Mouse (Mus musculus) lung, embryonic 14.5 days (tissue): ENCODE data around the gene Igf2bp2. TPM values are rescaled to one million over a fixed set of nuclear protein-coding genes. Genes with fewer than 3 reads are reported as not detected.

ENCODE experiments used
- ATAC-seq: fragments of 200-750 bp; cut with Nextera tagmentation; 2 replicates; pipeline ENCODE4 v1.8.0; 2017; ENCODE audit warnings: mild to moderate bottlenecking, moderate TSS enrichment, moderate library complexity; ENCODE audit not compliant: insufficient read depth
- DNase-seq: peaks from one replicate; pipeline ENCODE4 v3.0.0-alpha.2; 2015
- H3K27ac ChIP-seq: fragments of 300-500 bp; sonication (generic); 2 replicates; pipeline ENCODE4 v1.5.1; 2014; ENCODE audit warnings: low read depth, mild to moderate bottlenecking, moderate library complexity
- H3K27me3 ChIP-seq: fragments of 300-500 bp; sonication (generic); 2 replicates; pipeline ENCODE4 v1.6.1; 2014; ENCODE audit warnings: low read length, control low read depth; ENCODE audit not compliant: insufficient read depth
- H3K36me3 ChIP-seq: fragments of 300-500 bp; sonication (generic); 2 replicates; pipeline ENCODE4 v1.6.1; 2014; ENCODE audit warnings: control low read depth; ENCODE audit not compliant: insufficient read depth
- H3K4me1 ChIP-seq: fragments of 300-500 bp; sonication (generic); 2 replicates; pipeline ENCODE4 v1.6.1; 2014; ENCODE audit warnings: antibody characterized with exemption, control low read depth; ENCODE audit not compliant: insufficient read depth
- H3K4me2 ChIP-seq: fragments of 300-500 bp; sonication (generic); 2 replicates; pipeline ENCODE4 v1.6.1; 2014; ENCODE audit warnings: mild to moderate bottlenecking
- H3K4me3 ChIP-seq: fragments of 300-500 bp; sonication (generic); 2 replicates; pipeline ENCODE4 v1.5.1; 2014; ENCODE audit warnings: low read depth, low read length
- H3K9ac ChIP-seq: fragments of 300-500 bp; sonication (generic); 2 replicates; pipeline ENCODE4 v1.6.1; 2014
- H3K9me3 ChIP-seq: fragments of 300-500 bp; sonication (generic); 2 replicates; pipeline ENCODE4 v1.6.1; 2016; ENCODE audit warnings: low read depth, low read length, control low read depth
- CTCF ChIP-seq: IDR thresholded peaks from 2 replicates; pipeline ENCODE4 v1.5.1; 2016; ENCODE audit warnings: antibody characterized with exemption, low read depth
- WGBS: fragments of 180-500 bp; shearing (Covaris S2); extraction: QIAGEN DNeasy Blood & Tissue Kit; methylation state at CpG from one replicate; pipeline ENCODE4 v1.1.7; 2014; 5-methylcytosine and 5-hydroxymethylcytosine counted together
- polyA plus RNA-seq: library from polyadenylated mRNA; unstranded; fragments of >200 nt; fragmentation: Nextera tagmentation; extraction: Ambion mirVana; gene quantifications from 2 replicates; pipeline ENCODE4 v1.2.1, GENCODE M21; 2014

Gene Igf2bp2
- polyA plus RNA-seq, 1 experiment from 2014 or later = 87.9 TPM

DNA sequence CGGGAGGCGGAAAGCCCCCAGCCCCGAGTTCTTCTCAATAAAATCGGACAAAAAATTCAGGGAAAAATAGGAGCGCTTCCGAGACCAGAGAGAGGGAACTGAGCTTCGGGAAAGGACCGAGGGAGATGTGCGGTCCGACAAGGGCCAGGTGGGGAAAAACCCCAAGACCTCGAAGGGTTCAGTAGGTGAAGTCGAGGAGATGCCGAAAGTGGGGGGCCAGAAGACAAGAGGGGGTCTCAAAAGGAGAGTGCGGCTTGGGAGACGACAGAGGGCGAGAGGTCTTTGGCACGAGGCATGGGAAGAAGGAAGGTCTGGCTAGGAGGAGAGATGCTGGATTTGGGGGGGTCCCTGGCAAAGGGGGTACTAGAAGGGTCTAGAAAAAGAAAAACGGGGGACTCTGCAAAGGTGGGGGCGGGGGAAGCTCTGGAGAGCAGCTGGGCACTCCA lies 1.0 kb downstream of the Igf2bp2 start:
- peak overlapping the region; percentile 96 for H3K9ac ChIP-seq
- WGBS = under 1% methylated on average over 19 of the region's 19 CpGs
- H3K36me3 ChIP-seq = no peaks in the 10 kb centered on the region
- DNase-seq (peak; percentile 35), ATAC-seq (peak; percentile 10; the same call in 1 of the 2 replicates)
- H3K4me3 ChIP-seq = peak overlapping the region; percentile 97
- H3K9me3 ChIP-seq = no peaks in the 10 kb centered on the region
- peak overlapping the region; percentile 93 for H3K27ac ChIP-seq
- H3K4me2 ChIP-seq = peak overlapping the region; percentile 67
- no peak for TF ChIP-seq CTCF
- H3K27me3 ChIP-seq = no peaks in the 10 kb centered on the region
- H3K4me1 ChIP-seq = no peaks in the 10 kb centered on the region; the same call in 1 of the 2 replicates

DNA sequence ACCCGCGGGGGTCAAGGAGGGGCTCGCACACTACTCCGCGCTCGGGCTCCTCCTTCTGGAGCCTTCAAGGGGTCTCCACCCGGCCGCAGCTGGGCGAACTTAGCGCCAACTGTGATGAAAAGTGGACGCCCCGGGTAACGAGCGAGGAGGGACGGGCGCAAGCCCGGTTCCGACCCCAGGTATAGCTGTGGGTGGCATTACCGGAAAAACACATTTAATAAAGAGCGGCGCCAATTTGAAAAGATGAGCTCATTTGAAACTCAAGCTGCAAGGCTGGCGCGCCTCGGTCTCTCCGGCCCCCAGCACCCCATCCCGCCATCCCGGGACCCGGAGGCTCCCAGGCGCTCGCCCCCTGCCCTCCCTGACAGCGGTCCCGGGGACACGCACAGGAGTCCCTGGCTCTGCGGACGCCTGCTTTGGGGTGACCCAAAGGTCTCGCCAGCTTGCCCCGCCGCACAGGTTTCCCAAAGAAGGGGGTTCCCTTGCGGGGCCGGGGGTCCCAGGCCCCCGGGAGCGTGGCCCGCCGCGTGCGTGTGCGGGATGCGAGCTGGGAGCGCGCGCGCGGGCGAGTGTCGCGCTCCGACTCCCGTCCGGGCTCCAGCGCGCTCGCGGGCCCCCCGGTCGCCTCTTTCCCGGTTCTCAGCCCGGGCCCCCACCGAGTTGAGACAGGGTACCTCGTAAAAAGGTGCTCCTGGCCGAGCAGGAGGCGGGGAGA lies 1.6 kb downstream of the Igf2bp2 start:
- H3K27me3 ChIP-seq = no peaks in the 10 kb centered on the region
- no peaks in the 10 kb centered on the region for H3K36me3 ChIP-seq
- ATAC-seq = peak; percentile 25; the same call in 1 of the 2 replicates
- peak; percentile 78 for DNase-seq
- peak overlapping the region; percentile 97 for H3K4me3 ChIP-seq
- TF ChIP-seq CTCF = peak; percentile 13; the same call in 1 of the 2 replicates
- peak overlapping the region; percentile 96 for H3K9ac ChIP-seq
- H3K4me1 ChIP-seq = no peaks in the 10 kb centered on the region; the same call in 1 of the 2 replicates
- peak overlapping the region; percentile 93 for H3K27ac ChIP-seq
- no peaks in the 10 kb centered on the region for H3K9me3 ChIP-seq
- under 1% methylated on average over 71 of the region's 71 CpGs for WGBS
- peak overlapping the region; percentile 67 for H3K4me2 ChIP-seq

GRCm38 (mm10) chr16:22160386-22161145 lies 2.5 kb downstream of the Igf2bp2 start:
- Histone ChIP-seq H3K9me3 (no peaks in the 10 kb centered on the region), H3K27ac (no peak overlapping the region), H3K9ac (peak overlapping the region; percentile 52), H3K27me3 (no peaks in the 10 kb centered on the region), H3K4me3 (peak overlapping the region; percentile 97), H3K4me2 (peak overlapping the region; percentile 67), H3K4me1 (no peaks in the 10 kb centered on the region; the same call in 1 of the 2 replicates), H3K36me3 (no peaks in the 10 kb centered on the region)
- no peak for TF ChIP-seq CTCF
- ATAC-seq (no peak), DNase-seq (peak; percentile 41)
- under 1% methylated on average over 16 of the region's 16 CpGs for WGBS

- no peak for TF ChIP-seq CTCF
- WGBS = 91% methylated on average over 11 of the region's 11 CpGs
- Histone ChIP-seq H3K27me3 (no peaks in the 10 kb centered on the region), H3K4me1 (peaks cover 7% of the 10 kb centered on the region; the same call in 1 of the 2 replicates), H3K9me3 (no peaks in the 10 kb centered on the region), H3K36me3 (no peaks in the 10 kb centered on the region), H3K4me3 (no peak overlapping the region), H3K4me2 (no peak overlapping the region), H3K9ac (no peak overlapping the region), H3K27ac (no peak overlapping the region)
- ATAC-seq = no peak
- no peak for DNase-seq
Observed at GRCm38 (mm10) chr16:22152941-22153444, 10.1 kb downstream of the Igf2bp2 start.

- H3K36me3 ChIP-seq = no peaks in the 10 kb centered on the region
- no peak overlapping the region for H3K27ac ChIP-seq
- no peak overlapping the region for H3K4me3 ChIP-seq
- H3K4me1 ChIP-seq = peaks cover 11% of the 10 kb centered on the region; the same call in 1 of the 2 replicates
- DNase-seq (no peak), ATAC-seq (peak; percentile 76)
- TF ChIP-seq CTCF = no peak
- H3K27me3 ChIP-seq = no peaks in the 10 kb centered on the region
- H3K9me3 ChIP-seq = no peaks in the 10 kb centered on the region
- H3K9ac ChIP-seq = no peak overlapping the region
- H3K4me2 ChIP-seq = no peak overlapping the region
- WGBS = 26% methylated on average over 9 of the region's 11 CpGs
Observed at GRCm38 (mm10) chr16:22151706-22152315, 11.3 kb downstream of the Igf2bp2 start.

DNA sequence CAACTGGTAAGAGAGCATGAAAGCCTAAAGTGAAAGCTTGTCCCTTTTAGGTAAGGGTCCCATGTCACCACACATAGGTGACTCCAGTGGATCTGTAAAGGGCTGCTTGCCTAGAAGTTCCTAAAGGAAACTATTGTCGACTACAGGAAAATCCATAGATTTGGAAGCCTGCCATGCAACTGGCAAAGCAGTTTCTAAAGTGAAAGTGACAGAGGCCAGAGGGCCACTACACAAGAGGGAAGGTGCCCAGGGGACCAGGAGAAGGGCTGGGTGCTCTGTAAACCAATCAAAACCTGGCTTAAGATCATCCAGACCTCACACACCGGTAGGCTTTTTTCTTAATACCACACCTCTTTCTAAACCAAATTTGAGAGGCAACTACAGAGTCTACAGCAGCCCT lies 12.7 kb downstream of the Igf2bp2 start:
- ATAC-seq = no peak
- no peak overlapping the region for H3K4me2 ChIP-seq
- TF ChIP-seq CTCF = no peak

More for the DNA sequence above, 12.7 kb downstream of the Igf2bp2 start:
- WGBS = 27% methylated on average over 2 of the region's 2 CpGs
- Histone ChIP-seq H3K9me3 (no peaks in the 10 kb centered on the region), H3K4me1 (peaks cover 11% of the 10 kb centered on the region; the same call in 1 of the 2 replicates), H3K27me3 (no peaks in the 10 kb centered on the region), H3K9ac (no peak overlapping the region), H3K36me3 (no peaks in the 10 kb centered on the region), H3K4me3 (no peak overlapping the region), H3K27ac (no peak overlapping the region)
- DNase-seq = peak; percentile 55
